Mouse (Mus musculus): Measurements from ENCODE around the gene Hoxb13. TPM values are rescaled to one million over a fixed set of nuclear protein-coding genes. Genes with fewer than 3 reads are reported as not detected.

The Hoxb13 gene
- polyA plus RNA-seq, 1 experiment, result 0.10 TPM

DNA sequence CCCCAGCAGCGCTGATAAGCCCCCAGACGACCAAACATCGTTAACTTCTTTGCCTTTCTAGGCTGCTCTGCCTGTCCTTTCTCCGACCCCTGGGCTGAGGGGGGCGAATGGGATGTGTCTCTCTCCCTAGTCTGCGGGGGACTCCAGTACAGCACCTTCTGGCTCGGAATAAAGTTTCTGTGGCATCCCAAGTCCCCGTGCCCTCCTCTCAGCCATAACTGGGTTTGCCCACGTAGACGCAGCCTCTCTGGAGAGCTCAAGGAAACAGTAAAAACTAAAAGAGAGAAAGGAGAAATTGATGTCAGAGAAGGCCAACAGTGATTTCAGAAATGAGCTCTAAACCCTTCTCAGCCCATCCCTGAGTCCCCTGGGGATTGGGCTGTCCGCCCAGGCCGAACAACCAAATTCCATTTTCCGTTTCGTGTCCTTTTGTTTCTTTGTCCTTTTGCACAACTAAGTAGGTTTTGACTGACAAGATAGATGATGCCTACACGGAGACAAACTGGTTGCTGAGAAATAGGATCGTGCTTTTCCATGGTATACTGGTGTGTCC, 20.8 kb upstream of the Hoxb13 start:
- TF ChIP-seq TCF3 (IDR thresholded peaks at IDR 0.05; ENCODE audit: insufficient read length, low read depth) (no peak), POLR2AphosphoS2 (IDR thresholded peaks at IDR 0.05; ENCODE audit: insufficient read length, low read depth) (no peak), MAX (IDR thresholded peaks at IDR 0.05; ENCODE audit: low read depth) (no peak), MYOD1 (IDR thresholded peaks at IDR 0.05; ENCODE audit: control insufficient read depth in 1 of 3, insufficient read length in 2 of 3, low read depth in 2 of 3) (no peak), REST (IDR thresholded peaks at IDR 0.05; ENCODE audit: insufficient read depth, insufficient read length) (no peak), TCF12 (IDR thresholded peaks at IDR 0.05; ENCODE audit: insufficient read depth, poor library complexity, severe bottlenecking) (no peak), CEBPB (IDR thresholded peaks at IDR 0.05; ENCODE audit: insufficient read depth, poor library complexity, severe bottlenecking) (no peak), SRF (IDR thresholded peaks at IDR 0.05; ENCODE audit: control insufficient read depth, insufficient read length, low read depth) (no peak), POLR2A (IDR thresholded peaks at IDR 0.05; ENCODE audit: insufficient read length, low read depth) (no peak)
- H3K36me3 ChIP-seq (ENCODE audit: control insufficient read depth, insufficient read depth), result no peaks in the 10 kb centered on the region
- H3K4me2 ChIP-seq (ENCODE audit: low read depth), result no peak overlapping the region
- H3ac ChIP-seq (ENCODE audit: control insufficient read depth, insufficient read length), result no peak overlapping the region
- H3K79me2 ChIP-seq (ENCODE audit: control insufficient read depth, insufficient read depth), result no peaks in the 10 kb centered on the region
- no peak overlapping the region for H3K4me3 ChIP-seq
- H3K27me3 ChIP-seq (ENCODE audit: control insufficient read depth, insufficient read depth, insufficient read length), result peaks cover 80% of the 10 kb centered on the region

DNA sequence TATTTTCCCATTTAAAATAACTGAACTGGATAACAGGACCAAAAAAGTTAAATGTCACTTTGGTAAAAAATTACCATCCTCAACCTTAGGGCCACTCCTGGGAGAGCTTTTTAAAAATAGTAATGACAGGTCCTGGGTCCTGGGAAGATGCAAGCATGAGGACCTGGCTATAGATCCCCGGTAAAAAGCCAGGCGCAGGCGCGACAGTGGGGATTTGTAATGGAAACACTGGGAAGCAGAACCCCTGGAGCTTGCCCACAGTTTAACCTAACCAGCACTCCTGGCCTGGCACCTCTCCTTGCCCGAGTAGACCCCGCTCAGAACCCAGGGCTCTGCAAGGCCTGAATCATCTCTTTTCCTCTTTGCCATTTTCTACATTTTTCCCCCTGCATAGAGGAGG, 19.2 kb upstream of the Hoxb13 start:
- Histone ChIP-seq H3ac (ENCODE audit: control insufficient read depth, insufficient read length) (no peak overlapping the region), H3K4me2 (ENCODE audit: low read depth) (no peak overlapping the region), H3K79me2 (ENCODE audit: control insufficient read depth, insufficient read depth) (no peaks in the 10 kb centered on the region), H3K4me3 (no peak overlapping the region), H3K36me3 (ENCODE audit: control insufficient read depth, insufficient read depth) (no peaks in the 10 kb centered on the region), H3K27me3 (ENCODE audit: control insufficient read depth, insufficient read depth, insufficient read length) (peaks cover 75% of the 10 kb centered on the region)
- no peak for TF ChIP-seq TCF12 (IDR thresholded peaks at IDR 0.05; ENCODE audit: insufficient read depth, poor library complexity, severe bottlenecking)
- no peak for TF ChIP-seq REST (IDR thresholded peaks at IDR 0.05; ENCODE audit: insufficient read depth, insufficient read length)
- TF ChIP-seq MYOG (IDR thresholded peaks at IDR 0.05; ENCODE audit: control insufficient read depth in 1 of 3, insufficient read depth in 1 of 3, insufficient read length in 2 of 3, low read depth in 2 of 3), result no peak
- no peak for TF ChIP-seq MAX (IDR thresholded peaks at IDR 0.05; ENCODE audit: low read depth)
- TF ChIP-seq CEBPB (IDR thresholded peaks at IDR 0.05; ENCODE audit: insufficient read depth, poor library complexity, severe bottlenecking), result no peak
- TF ChIP-seq E2F4 (IDR thresholded peaks at IDR 0.05; ENCODE audit: insufficient read depth), result no peak
- no peak for TF ChIP-seq MYOD1 (IDR thresholded peaks at IDR 0.05; ENCODE audit: control insufficient read depth in 1 of 3, insufficient read length in 2 of 3, low read depth in 2 of 3)
- no peak for TF ChIP-seq POLR2A (IDR thresholded peaks at IDR 0.05; ENCODE audit: insufficient read length, low read depth)
- TF ChIP-seq SRF (IDR thresholded peaks at IDR 0.05; ENCODE audit: control insufficient read depth, insufficient read length, low read depth), result no peak
- TF ChIP-seq USF1 (IDR thresholded peaks at IDR 0.05; ENCODE audit: low read depth), result no peak

DNA sequence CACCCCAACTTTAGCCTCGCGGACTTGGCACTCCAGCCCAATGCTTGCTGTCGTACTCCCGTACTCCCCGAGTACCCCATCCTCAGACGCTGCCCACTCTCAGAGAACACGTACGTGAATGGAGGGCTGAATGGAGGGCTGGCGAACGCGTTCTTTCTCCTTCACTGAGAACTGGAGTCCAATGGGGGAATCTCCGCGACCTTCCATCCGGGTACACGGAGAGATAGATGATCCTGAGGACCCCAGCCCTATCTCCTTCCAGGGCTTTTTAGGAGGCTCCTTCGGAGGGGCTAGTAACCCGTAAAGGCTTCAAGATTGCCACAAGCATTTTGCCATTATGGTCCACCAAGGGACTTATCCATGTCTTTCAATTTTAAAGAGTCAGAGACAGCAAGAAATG, 18.6 kb upstream of the Hoxb13 start:
- Histone ChIP-seq H3K36me3 (ENCODE audit: control insufficient read depth, insufficient read depth) (no peaks in the 10 kb centered on the region), H3K4me2 (ENCODE audit: low read depth) (no peak overlapping the region), H3ac (ENCODE audit: control insufficient read depth, insufficient read length) (no peak overlapping the region), H3K27me3 (ENCODE audit: control insufficient read depth, insufficient read depth, insufficient read length) (peaks cover 78% of the 10 kb centered on the region), H3K4me3 (no peak overlapping the region), H3K79me2 (ENCODE audit: control insufficient read depth, insufficient read depth) (no peaks in the 10 kb centered on the region)
- TF ChIP-seq USF1 (IDR thresholded peaks at IDR 0.05; ENCODE audit: low read depth) (no peak), TCF3 (IDR thresholded peaks at IDR 0.05; ENCODE audit: insufficient read length, low read depth) (no peak), POLR2A (IDR thresholded peaks at IDR 0.05; ENCODE audit: insufficient read length, low read depth) (no peak), MYOG (IDR thresholded peaks at IDR 0.05; ENCODE audit: control insufficient read depth in 1 of 3, insufficient read depth in 1 of 3, insufficient read length in 2 of 3, low read depth in 2 of 3) (no peak)

DNA sequence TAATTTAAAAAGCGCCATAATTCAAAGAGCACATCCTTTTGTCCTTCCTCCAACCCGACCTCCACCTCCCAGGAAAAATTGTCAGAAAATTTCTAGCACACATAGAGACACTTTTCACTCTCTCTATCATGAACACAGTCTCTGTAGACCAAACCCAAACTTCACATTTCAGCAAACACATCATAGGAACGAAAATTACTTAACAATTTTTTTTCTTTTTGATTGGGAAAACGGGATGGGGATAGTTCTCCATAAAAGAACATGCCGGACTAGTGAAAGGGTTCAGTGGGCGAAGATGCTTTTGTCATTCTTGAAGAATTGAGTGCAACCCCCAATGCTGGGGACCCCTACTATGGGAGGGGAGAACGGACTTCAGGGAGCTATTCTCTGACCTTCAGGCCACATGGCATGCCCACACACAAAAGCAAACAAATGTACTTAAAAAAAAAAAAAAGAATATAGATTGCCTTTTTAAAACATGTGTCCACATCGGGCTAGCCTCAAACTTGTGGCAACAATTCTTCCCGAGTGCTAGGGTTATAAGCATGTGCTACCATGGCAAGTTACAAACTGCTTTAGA, 18.1 kb upstream of the Hoxb13 start:
- no peak overlapping the region for H3K4me2 ChIP-seq (ENCODE audit: low read depth)
- TF ChIP-seq CEBPB (IDR thresholded peaks at IDR 0.05; ENCODE audit: insufficient read depth, poor library complexity, severe bottlenecking) (no peak), REST (IDR thresholded peaks at IDR 0.05; ENCODE audit: insufficient read depth, insufficient read length) (no peak)
- no peak overlapping the region for H3K4me3 ChIP-seq
- no peaks in the 10 kb centered on the region for H3K79me2 ChIP-seq (ENCODE audit: control insufficient read depth, insufficient read depth)
- no peaks in the 10 kb centered on the region for H3K36me3 ChIP-seq (ENCODE audit: control insufficient read depth, insufficient read depth)
- H3ac ChIP-seq (ENCODE audit: control insufficient read depth, insufficient read length), result no peak overlapping the region
- H3K27me3 ChIP-seq (ENCODE audit: control insufficient read depth, insufficient read depth, insufficient read length), result peaks cover 73% of the 10 kb centered on the region

DNA sequence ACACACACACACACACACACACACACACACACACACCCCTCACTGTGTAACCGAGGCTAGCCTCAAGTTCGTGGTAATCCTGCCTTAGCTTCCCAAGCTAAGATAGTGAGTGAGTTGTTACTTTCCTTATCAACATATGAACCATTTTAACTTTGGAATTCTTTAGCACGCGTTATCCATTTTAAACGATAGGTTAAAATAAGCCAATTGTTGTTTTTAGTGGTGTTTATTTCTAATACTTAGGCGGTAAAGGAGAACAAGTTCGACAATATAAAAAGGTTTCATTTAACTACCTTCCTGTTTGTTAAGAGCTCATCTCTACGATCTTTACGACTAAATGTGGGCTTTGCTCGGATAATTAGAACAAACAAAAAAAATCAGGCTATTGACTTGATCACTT, 17.3 kb upstream of the Hoxb13 start:
- Histone ChIP-seq H3K27me3 (ENCODE audit: control insufficient read depth, insufficient read depth, insufficient read length) (peaks cover 65% of the 10 kb centered on the region), H3K36me3 (ENCODE audit: control insufficient read depth, insufficient read depth) (no peaks in the 10 kb centered on the region), H3ac (ENCODE audit: control insufficient read depth, insufficient read length) (no peak overlapping the region), H3K4me2 (ENCODE audit: low read depth) (no peak overlapping the region), H3K79me2 (ENCODE audit: control insufficient read depth, insufficient read depth) (no peaks in the 10 kb centered on the region), H3K4me3 (no peak overlapping the region)
- TF ChIP-seq TCF3 (IDR thresholded peaks at IDR 0.05; ENCODE audit: insufficient read length, low read depth) (no peak), USF1 (IDR thresholded peaks at IDR 0.05; ENCODE audit: low read depth) (no peak), SRF (IDR thresholded peaks at IDR 0.05; ENCODE audit: control insufficient read depth, insufficient read length, low read depth) (no peak), MYOG (IDR thresholded peaks at IDR 0.05; ENCODE audit: control insufficient read depth in 1 of 3, insufficient read depth in 1 of 3, insufficient read length in 2 of 3, low read depth in 2 of 3) (no peak), POLR2A (IDR thresholded peaks at IDR 0.05; ENCODE audit: insufficient read length, low read depth) (no peak), MYOD1 (IDR thresholded peaks at IDR 0.05; ENCODE audit: control insufficient read depth in 1 of 3, insufficient read length in 2 of 3, low read depth in 2 of 3) (no peak), POLR2AphosphoS2 (IDR thresholded peaks at IDR 0.05; ENCODE audit: insufficient read length, low read depth) (no peak), E2F4 (IDR thresholded peaks at IDR 0.05; ENCODE audit: insufficient read depth) (no peak)

Measured in myocyte (in vitro differentiated cells).